Mouse (Mus musculus) embryonic facial prominence, embryonic 14.5 days (tissue): ENCODE measurements around the gene Slc25a51. TPM values are rescaled to one million over a fixed set of nuclear protein-coding genes. Genes with fewer than 3 reads are reported as not detected.
"Not testable (repeated sequence)": the region's sequence is repeated elsewhere in the genome, so short reads cannot be mapped to it uniquely, and the experiment has no call there.

Source experiments
- ATAC-seq: fragments of 200-750 bp; cut with Nextera tagmentation; 2 replicates; pipeline ENCODE4 v1.8.0; 2017; ENCODE audit warnings: low read depth, moderate number of reproducible peaks, moderate TSS enrichment
- DNase-seq: peaks from one replicate; pipeline ENCODE4 v3.0.0-alpha.2; 2015; ENCODE audit warnings: low spot score
- H3K27ac ChIP-seq: fragments of 300-500 bp; sonication (generic); replicated peaks from 2 replicates; pipeline ENCODE4 v1.5.1; 2014; ENCODE audit warnings: low read depth, mild to moderate bottlenecking, low read length, moderate library complexity
- H3K27me3 ChIP-seq: fragments of 300-500 bp; sonication (generic); replicated peaks from 2 replicates; pipeline ENCODE4 v1.6.1; 2014; ENCODE audit warnings: low read length; ENCODE audit not compliant: control insufficient read depth, insufficient read depth
- H3K36me3 ChIP-seq: fragments of 300-500 bp; sonication (generic); 2 replicates; pipeline ENCODE4 v1.6.1; 2014; ENCODE audit warnings: low read length, mixed read lengths; ENCODE audit not compliant: control insufficient read depth, insufficient read depth
- H3K4me1 ChIP-seq: fragments of 300-500 bp; sonication (generic); 2 replicates; pipeline ENCODE4 v1.6.1; 2014; ENCODE audit warnings: antibody characterized with exemption, low read length; ENCODE audit not compliant: control insufficient read depth, insufficient read depth
- H3K4me2 ChIP-seq: fragments of 300-500 bp; sonication (generic); 2 replicates; pipeline ENCODE4 v1.6.1; 2014; ENCODE audit warnings: low read depth, mild to moderate bottlenecking, low read length, moderate library complexity, mixed read lengths
- H3K4me3 ChIP-seq: fragments of 300-500 bp; sonication (generic); 2 replicates; pipeline ENCODE4 v1.5.1; 2014; ENCODE audit warnings: low read depth, mild to moderate bottlenecking, low read length
- H3K9ac ChIP-seq: fragments of 300-500 bp; sonication (generic); 2 replicates; pipeline ENCODE4 v1.6.1; 2014; ENCODE audit warnings: low read depth, mild to moderate bottlenecking, low read length, moderate library complexity, mixed read lengths
- H3K9me3 ChIP-seq: fragments of 300-500 bp; sonication (generic); 2 replicates; pipeline ENCODE4 v1.6.1; 2016; ENCODE audit warnings: low read length; ENCODE audit not compliant: control insufficient read depth
- whole genome bisulfite sequencing: fragments of 180-500 bp; shearing (Covaris S2); extraction: QIAGEN DNeasy Blood & Tissue Kit; methylation state at CpG from one replicate; pipeline ENCODE4 v1.1.7; 2014; 5-methylcytosine and 5-hydroxymethylcytosine counted together
- polyA plus RNA-seq: library from polyadenylated mRNA; unstranded; fragments of >200 nt; fragmentation: Nextera tagmentation; extraction: Ambion mirVana; gene quantifications from 2 replicates; pipeline ENCODE4 v1.2.1, GENCODE M21; 2014

Gene Slc25a51
- polyA plus RNA-seq, 1 experiment from 2014 or later, result 47.8 TPM

- Histone ChIP-seq H3K4me1 (peaks cover 11% of the 10 kb centered on the region), H3K27ac (no peak overlapping the region), H3K27me3 (no peaks in the 10 kb centered on the region), H3K4me2 (no peak overlapping the region), H3K9ac (no peak overlapping the region), H3K4me3 (no peak overlapping the region), H3K9me3 (no peaks in the 10 kb centered on the region), H3K36me3 (peaks cover 69% of the 10 kb centered on the region)
- WGBS, result 92% methylated on average over 4 of the region's 4 CpGs
- no peak for DNase-seq
- no peak for ATAC-seq
These were observed 6.3 kb downstream of the Slc25a51 start for GRCm38 (mm10) chr4:45402281-45402680.

- Histone ChIP-seq H3K27me3 (no peaks in the 10 kb centered on the region), H3K4me3 (no peak overlapping the region), H3K9me3 (no peaks in the 10 kb centered on the region), H3K4me1 (no peaks in the 10 kb centered on the region), H3K27ac (no peak overlapping the region), H3K9ac (no peak overlapping the region), H3K4me2 (no peak overlapping the region), H3K36me3 (peaks cover 82% of the 10 kb centered on the region)
- ATAC-seq (no peak), DNase-seq (no peak)
- WGBS, result 97% methylated on average over 45 of the region's 45 CpGs
These were observed 8.9 kb downstream of the Slc25a51 start for GRCm38 (mm10) chr4:45399421-45400210.

- WGBS, result 89% methylated on average over 5 of the region's 5 CpGs
- not testable (repeated sequence) for H3K4me1 ChIP-seq, DNase-seq, H3K27ac ChIP-seq, H3K4me2 ChIP-seq, H3K4me3 ChIP-seq, ATAC-seq, H3K27me3 ChIP-seq, H3K9ac ChIP-seq, H3K9me3 ChIP-seq
- peaks cover 70% of the 10 kb centered on the region for H3K36me3 ChIP-seq
These were observed 10.3 kb downstream of the Slc25a51 start for GRCm38 (mm10) chr4:45398315-45398714.

DNA sequence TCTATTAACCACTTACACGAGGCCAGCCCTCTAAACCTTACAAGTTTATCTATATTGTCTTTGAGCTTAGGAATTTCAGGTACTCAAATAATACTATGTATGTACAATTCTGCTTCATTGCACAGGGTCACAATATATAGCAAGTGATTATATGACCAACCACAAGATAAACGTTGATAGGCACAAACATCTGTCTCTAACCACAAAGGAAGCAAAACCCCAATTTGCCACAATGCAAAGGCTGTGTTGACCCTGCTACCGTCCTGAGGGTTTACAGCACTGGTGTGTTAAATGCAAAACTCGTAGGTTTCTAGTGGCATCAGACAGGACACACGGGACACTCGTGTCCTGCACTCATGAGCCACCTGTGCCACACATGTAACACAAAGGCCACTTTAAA is 12.4 kb downstream of the Slc25a51 start:
- H3K9me3 ChIP-seq, H3K27me3 ChIP-seq, ATAC-seq, H3K4me2 ChIP-seq, H3K27ac ChIP-seq, H3K4me1 ChIP-seq, DNase-seq, H3K9ac ChIP-seq, H3K4me3 ChIP-seq: not testable (repeated sequence)
- H3K36me3 ChIP-seq, result peaks cover 49% of the 10 kb centered on the region
- WGBS, result 73% methylated on average over 6 of the region's 6 CpGs

GRCm38 (mm10) chr4:45393658-45394057 is 14.9 kb downstream of the Slc25a51 start:
- 70% methylated on average over 5 of the region's 5 CpGs for WGBS
- no peak overlapping the region for H3K9ac ChIP-seq
- H3K4me3 ChIP-seq, result no peak overlapping the region
- peaks cover 25% of the 10 kb centered on the region for H3K36me3 ChIP-seq
- no peak overlapping the region for H3K27ac ChIP-seq
- H3K9me3 ChIP-seq, result no peaks in the 10 kb centered on the region
- ATAC-seq (no peak), DNase-seq (no peak)
- no peak overlapping the region for H3K4me2 ChIP-seq
- H3K27me3 ChIP-seq, result no peaks in the 10 kb centered on the region
- H3K4me1 ChIP-seq, result no peaks in the 10 kb centered on the region

DNA sequence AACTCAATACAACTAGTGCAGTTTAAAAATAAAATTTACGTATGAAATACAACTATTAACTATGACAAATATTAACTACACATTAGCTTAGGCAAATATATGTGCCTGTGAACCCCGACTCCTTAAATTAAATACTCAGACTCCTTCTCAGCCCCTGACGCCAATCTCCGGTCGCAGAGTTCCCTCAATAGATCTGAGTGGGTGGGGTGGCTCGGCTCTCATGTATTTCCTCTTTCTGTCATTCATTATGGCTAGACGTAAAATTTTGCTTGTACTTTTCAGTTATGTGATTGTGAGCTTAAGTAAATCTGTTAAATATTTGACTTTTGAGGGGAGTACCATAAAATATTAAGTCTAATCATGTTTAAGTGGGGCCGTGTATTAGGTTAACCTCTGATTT is 15.6 kb downstream of the Slc25a51 start:
- no peak for DNase-seq
- ATAC-seq, result no peak
- no peaks in the 10 kb centered on the region for H3K9me3 ChIP-seq
- H3K9ac ChIP-seq, result no peak overlapping the region
- H3K27me3 ChIP-seq, result no peaks in the 10 kb centered on the region
- H3K36me3 ChIP-seq, result peaks cover 19% of the 10 kb centered on the region
- H3K27ac ChIP-seq, result no peak overlapping the region
- H3K4me2 ChIP-seq, result no peak overlapping the region
- WGBS, result 68% methylated on average over 8 of the region's 8 CpGs
- no peaks in the 10 kb centered on the region for H3K4me1 ChIP-seq
- no peak overlapping the region for H3K4me3 ChIP-seq

- H3K27ac ChIP-seq, result no peak overlapping the region
- no peaks in the 10 kb centered on the region for H3K27me3 ChIP-seq
- no peak overlapping the region for H3K4me2 ChIP-seq
- ATAC-seq (no peak), DNase-seq (no peak)
- no peak overlapping the region for H3K4me3 ChIP-seq
- H3K4me1 ChIP-seq, result no peaks in the 10 kb centered on the region
- H3K36me3 ChIP-seq, result peaks cover 15% of the 10 kb centered on the region
- no peaks in the 10 kb centered on the region for H3K9me3 ChIP-seq
- no peak overlapping the region for H3K9ac ChIP-seq
- WGBS, result 67% methylated on average over 11 of the region's 11 CpGs
These were observed 16.0 kb downstream of the Slc25a51 start for GRCm38 (mm10) chr4:45392572-45392971.

GRCm38 (mm10) chr4:45392099-45392498 is 16.5 kb downstream of the Slc25a51 start:
- Histone ChIP-seq H3K9ac (no peak overlapping the region), H3K27ac (no peak overlapping the region), H3K9me3 (no peaks in the 10 kb centered on the region), H3K27me3 (no peaks in the 10 kb centered on the region), H3K4me3 (no peak overlapping the region), H3K4me2 (no peak overlapping the region), H3K4me1 (no peaks in the 10 kb centered on the region), H3K36me3 (peaks cover 12% of the 10 kb centered on the region)
- 77% methylated on average over 4 of the region's 4 CpGs for WGBS
- ATAC-seq (no peak), DNase-seq (no peak)

- H3K4me3 ChIP-seq, H3K27ac ChIP-seq, DNase-seq, H3K9ac ChIP-seq, H3K36me3 ChIP-seq, ATAC-seq, H3K4me2 ChIP-seq, H3K9me3 ChIP-seq, H3K27me3 ChIP-seq, H3K4me1 ChIP-seq: not testable (repeated sequence)
- 91% methylated on average over 5 of the region's 5 CpGs for WGBS
These were observed 21.3 kb downstream of the Slc25a51 start for GRCm38 (mm10) chr4:45387296-45387695.
